Mouse (Mus musculus) MEL (cell line): ENCODE measurements around the gene Rsad2. TPM values are rescaled to one million over a fixed set of nuclear protein-coding genes. Genes with fewer than 3 reads are reported as not detected.

Experiments
- DNase-seq: peaks from one replicate; pipeline ENCODE4 v3.0.0; 2011; ENCODE audit warnings: low read depth, low spot score
- H3K27ac ChIP-seq: 2 replicates; pipeline ENCODE4 v1.5.1; 2012; ENCODE audit warnings: low read depth, mild to moderate bottlenecking, control low read depth, low read length, moderate library complexity; ENCODE audit not compliant: control insufficient read depth
- H3K27me3 ChIP-seq, 2 experiments: fragments of 150-350 bp in 1 of 2; sonication (generic) in 1 of 2; 2 replicates each; pipeline ENCODE4 v1.6.1; 2012; ENCODE audit warnings: low read length in 2 of 2, mild to moderate bottlenecking in 2 of 2, improper control_type of control experiment in 1 of 2, moderate library complexity in 1 of 2; ENCODE audit not compliant: insufficient read depth in 2 of 2, control insufficient read depth in 1 of 2
- H3K36me3 ChIP-seq, 2 experiments: 2 replicates each; pipeline ENCODE4 v1.6.1; 2012 to 2014; ENCODE audit warnings: low read length in 2 of 2, improper control_type of control experiment in 1 of 2, inconsistent platforms in 1 of 2, mild to moderate bottlenecking in 1 of 2; ENCODE audit not compliant: insufficient read depth in 2 of 2, control insufficient read depth in 1 of 2
- H3K4me1 ChIP-seq, 2 experiments: fragments of 150-350 bp in 1 of 2; sonication (generic) in 1 of 2; 2 replicates each; pipeline ENCODE4 v1.6.1; 2012; ENCODE audit warnings: low read length in 2 of 2, improper control_type of control experiment in 1 of 2, mild to moderate bottlenecking in 1 of 2; ENCODE audit not compliant: insufficient read depth in 2 of 2, control insufficient read depth in 1 of 2
- H3K4me3 ChIP-seq, 2 experiments: fragments of 150-350 bp in 1 of 2; sonication (generic) in 1 of 2; 2 replicates each; pipeline ENCODE4 v1.5.1; 2012; ENCODE audit warnings: low read depth in 2 of 2, low read length in 2 of 2, mild to moderate bottlenecking in 2 of 2, moderate library complexity in 2 of 2, control low read depth in 1 of 2, improper control_type of control experiment in 1 of 2; ENCODE audit not compliant: control insufficient read depth in 1 of 2, insufficient read depth in 1 of 2
- H3K79me2 ChIP-seq: 2 replicates; pipeline ENCODE4 v1.6.1; 2012; ENCODE audit warnings: mild to moderate bottlenecking, low read length, moderate library complexity; ENCODE audit not compliant: control insufficient read depth, poor library complexity, insufficient read depth
- H3K9ac ChIP-seq: 2 replicates; pipeline ENCODE4 v1.6.1; 2012; ENCODE audit warnings: low read depth, mild to moderate bottlenecking, control low read depth, low read length, moderate library complexity; ENCODE audit not compliant: control insufficient read depth, poor library complexity, severe bottlenecking
- H3K9me3 ChIP-seq: fragments of 150-350 bp; sonication (generic); replicated peaks from 2 replicates; pipeline ENCODE4 v1.6.1; 2012; ENCODE audit warnings: mild to moderate bottlenecking, low read length, improper control_type of control experiment, moderate library complexity; ENCODE audit not compliant: insufficient read depth
- BHLHE40 ChIP-seq: IDR thresholded peaks from 2 replicates; pipeline ENCODE4 v1.6.1; 2012; ENCODE audit warnings: low read depth, mild to moderate bottlenecking, inconsistent platforms, low read length, improper control_type of control experiment, borderline replicate concordance
- CHD1 ChIP-seq: IDR thresholded peaks from 2 replicates; pipeline ENCODE4 v1.6.1; 2012; ENCODE audit warnings: low read depth, mild to moderate bottlenecking, inconsistent platforms, low read length, improper control_type of control experiment
- CTCF ChIP-seq, 3 experiments: IDR thresholded peaks in 2 of 3; conservative IDR thresholded peaks in 1 of 3; 2 replicates each; pipeline ENCODE4 v1.5.1; 2011 to 2012; ENCODE audit warnings: low read length in 3 of 3, low read depth in 2 of 3, mild to moderate bottlenecking in 2 of 3, improper control_type of control experiment in 1 of 3, inconsistent platforms in 1 of 3, mixed read lengths in 1 of 3, moderate library complexity in 1 of 3; ENCODE audit not compliant: control insufficient read depth in 1 of 3, insufficient read depth in 1 of 3, poor library complexity in 1 of 3, severe bottlenecking in 1 of 3
- ELF1 ChIP-seq: IDR thresholded peaks from 2 replicates; pipeline ENCODE4 v1.6.1; 2014; ENCODE audit warnings: low read depth, mild to moderate bottlenecking, inconsistent platforms, low read length, improper control_type of control experiment, moderate library complexity
- HCFC1 ChIP-seq: IDR thresholded peaks from 2 replicates; pipeline ENCODE4 v1.6.1; 2012; ENCODE audit warnings: low read depth, mild to moderate bottlenecking, inconsistent platforms, low read length, improper control_type of control experiment, moderate library complexity
- JUND ChIP-seq: IDR thresholded peaks from 2 replicates; pipeline ENCODE4 v1.6.1; 2011; ENCODE audit warnings: low read depth, mild to moderate bottlenecking, improper control_type of control experiment, low read length
- MEF2A ChIP-seq: IDR thresholded peaks from 2 replicates; pipeline ENCODE4 v1.6.1; 2014; ENCODE audit warnings: low read depth, mild to moderate bottlenecking, inconsistent platforms, low read length, improper control_type of control experiment; ENCODE audit not compliant: poor library complexity, insufficient replicate concordance, severe bottlenecking; ENCODE audit errors: extremely low read depth
- MXI1 ChIP-seq: IDR thresholded peaks from 2 replicates; pipeline ENCODE4 v1.6.1; 2011; ENCODE audit warnings: mild to moderate bottlenecking, low read depth, low read length, improper control_type of control experiment
- MYB ChIP-seq: IDR thresholded peaks from 2 replicates; pipeline ENCODE4 v1.6.1; 2011; ENCODE audit warnings: mild to moderate bottlenecking, low read depth, low read length, improper control_type of control experiment
- MYC ChIP-seq: IDR thresholded peaks from 2 replicates; pipeline ENCODE4 v1.6.1; 2011; ENCODE audit warnings: low read depth, mild to moderate bottlenecking, low read length, improper control_type of control experiment, moderate library complexity
- NELFE ChIP-seq: IDR thresholded peaks from 2 replicates; pipeline ENCODE4 v1.6.1; 2011; ENCODE audit warnings: low read depth, low read length, improper control_type of control experiment
- NRF1 ChIP-seq: IDR thresholded peaks from 2 replicates; pipeline ENCODE4 v1.6.1; 2014; ENCODE audit warnings: low read depth, mild to moderate bottlenecking, inconsistent platforms, low read length, improper control_type of control experiment, moderate library complexity; ENCODE audit not compliant: poor library complexity, insufficient read depth, severe bottlenecking
- POLR2A ChIP-seq, 2 experiments: IDR thresholded peaks; 2 replicates each; pipeline ENCODE4 v1.6.1; 2011 to 2012; ENCODE audit warnings: low read length in 2 of 2, mild to moderate bottlenecking in 2 of 2, control low read depth in 1 of 2, improper control_type of control experiment in 1 of 2, low read depth in 1 of 2, moderate library complexity in 1 of 2; ENCODE audit not compliant: control insufficient read depth in 1 of 2, insufficient read depth in 1 of 2, poor library complexity in 1 of 2
- POLR2AphosphoS5 ChIP-seq: IDR thresholded peaks from 2 replicates; pipeline ENCODE4 v1.6.1; 2012; ENCODE audit warnings: low read depth, borderline replicate concordance, mild to moderate bottlenecking, inconsistent platforms, low read length, moderate library complexity, mixed read lengths
- TAL1 ChIP-seq: IDR thresholded peaks from 2 replicates; pipeline ENCODE4 v1.6.1; 2012; ENCODE audit warnings: mild to moderate bottlenecking, inconsistent platforms, low read length, moderate library complexity, mixed read lengths
- TBP ChIP-seq: IDR thresholded peaks from 2 replicates; pipeline ENCODE4 v1.8.0; 2011; ENCODE audit warnings: low read depth, low read length, improper control_type of control experiment
- TCF12 ChIP-seq: IDR thresholded peaks from 2 replicates; pipeline ENCODE4 v1.6.1; 2014; ENCODE audit warnings: low read depth, mild to moderate bottlenecking, inconsistent platforms, low read length, improper control_type of control experiment, moderate library complexity
- UBTF ChIP-seq: IDR thresholded peaks from 2 replicates; pipeline ENCODE4 v1.6.1; 2012; ENCODE audit warnings: low read depth, mild to moderate bottlenecking, inconsistent platforms, low read length, improper control_type of control experiment, moderate library complexity, borderline replicate concordance; ENCODE audit not compliant: insufficient read depth
- ZC3H11A ChIP-seq: IDR thresholded peaks from 2 replicates; pipeline ENCODE4 v1.6.1; 2012; ENCODE audit warnings: low read depth, mild to moderate bottlenecking, inconsistent platforms, low read length, improper control_type of control experiment
- polyA plus RNA-seq, 2 experiments: library from polyadenylated mRNA; stranded (reverse) in 1 of 2; unstranded in 1 of 2; fragments of >175 nt in 1 of 2; fragments of >200 nt in 1 of 2; gene quantifications; 2 replicates each; pipeline versions ENCODE4 v1.2.1 to v1.2.4; 2012; ENCODE audit warnings: low replicate concordance in 2 of 2, low read depth in 1 of 2; ENCODE audit not compliant: insufficient read length in 2 of 2, insufficient read depth in 1 of 2, missing spikeins in 1 of 2
- total RNA-seq: library from RNA; depleted of rRNA; stranded (reverse); fragments of 300-350 nt; gene quantifications from 2 replicates; pipeline ENCODE4 v1.2.3, GENCODE M21; 2012

The Rsad2 gene
- total and polyA plus RNA-seq, 3 experiments = 0.42 to 0.61 TPM; not detected in 1

GRCm38 (mm10) chr12:26415104-26415771, 41.0 kb downstream of the Rsad2 start, which contains the start of gene Rnf144a (continued):
- no peak for TF ChIP-seq TAL1
- no peak for TF ChIP-seq MEF2A
- TF ChIP-seq HCFC1 = no peak

DNA sequence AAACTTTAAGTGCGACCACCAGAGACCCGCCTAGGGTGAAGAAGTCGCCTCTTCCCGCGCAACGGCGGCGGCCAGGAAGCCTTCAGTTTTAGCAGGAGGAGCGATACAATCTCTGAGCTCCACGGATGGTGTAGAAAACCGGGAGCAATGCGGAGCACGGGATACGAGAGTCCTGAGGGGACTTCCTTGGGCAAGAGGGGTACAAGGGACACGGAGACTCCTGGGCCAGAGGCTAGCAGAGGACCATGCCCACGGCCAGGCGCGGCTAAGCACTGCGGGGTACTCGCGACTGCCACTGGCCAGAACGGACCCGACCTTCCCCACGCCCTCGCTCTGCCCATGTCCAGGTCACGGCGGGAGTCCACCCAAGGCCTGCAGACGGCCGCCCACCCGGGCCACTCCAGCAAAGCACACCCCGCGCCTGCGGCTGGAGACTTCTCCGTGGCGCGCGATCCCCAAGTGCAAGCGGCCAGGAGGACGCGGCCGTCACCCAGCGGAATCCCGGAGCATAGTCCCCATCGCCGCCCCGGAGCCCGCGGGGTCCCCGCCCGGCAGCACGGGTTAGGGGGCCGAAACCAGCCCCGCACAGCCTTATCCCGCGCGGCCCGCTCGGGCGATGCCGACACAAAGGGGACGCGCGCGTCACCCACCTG, 41.7 kb downstream of the Rsad2 start:
- no peak for DNase-seq
- no peaks in the 10 kb centered on the region for H3K79me2 ChIP-seq
- H3K36me3 ChIP-seq = no peaks in the 10 kb centered on the region
- no peak overlapping the region for H3K4me3 ChIP-seq
- H3K27me3 ChIP-seq = no peaks in the 10 kb centered on the region
- H3K9ac ChIP-seq = no peak overlapping the region
- H3K4me1 ChIP-seq = no peaks in the 10 kb centered on the region
- H3K9me3 ChIP-seq = no peaks in the 10 kb centered on the region
- H3K27ac ChIP-seq = no peak overlapping the region
- no peak for TF ChIP-seq MXI1
- no peak for TF ChIP-seq TAL1
- no peak for TF ChIP-seq CHD1
- TF ChIP-seq POLR2AphosphoS5 = no peak
- no peak for TF ChIP-seq POLR2A (IDR thresholded peaks at IDR 0.05; ENCODE audit: control insufficient read depth in 1 of 2, insufficient read depth in 1 of 2, low read depth in 1 of 2, low read length in 2 of 2, poor library complexity in 1 of 2)
- no peak for TF ChIP-seq ZC3H11A
- no peak for TF ChIP-seq HCFC1
- no peak for TF ChIP-seq JUND
- TF ChIP-seq ELF1 = no peak
- no peak for TF ChIP-seq BHLHE40
- TF ChIP-seq UBTF = no peak

DNA sequence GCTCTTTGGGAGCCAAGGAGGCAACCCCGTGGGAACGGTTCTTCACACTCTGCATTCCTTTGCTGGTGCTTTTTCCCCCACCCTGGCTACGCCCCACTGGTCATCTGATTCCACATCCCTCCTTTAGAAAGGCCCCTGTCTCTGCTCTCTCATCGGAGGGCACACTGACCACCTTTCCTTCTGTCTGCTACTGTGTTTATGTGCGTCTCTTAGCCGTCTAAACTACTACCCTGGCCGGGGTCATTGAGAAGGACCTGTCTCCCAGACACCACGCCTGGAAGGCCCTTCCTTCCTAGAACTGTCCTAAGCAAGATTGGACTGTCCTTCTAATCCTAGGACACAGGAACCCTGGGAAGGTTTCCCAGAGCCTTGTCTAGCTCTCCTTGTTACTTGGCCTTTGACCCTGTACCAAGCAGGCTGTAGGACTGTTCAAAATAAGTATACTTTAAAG, 42.3 kb downstream of the Rsad2 start:
- Histone ChIP-seq H3K27ac (no peak overlapping the region), H3K9ac (no peak overlapping the region), H3K9me3 (no peaks in the 10 kb centered on the region), H3K36me3 (no peaks in the 10 kb centered on the region), H3K27me3 (no peaks in the 10 kb centered on the region), H3K79me2 (no peaks in the 10 kb centered on the region), H3K4me3 (no peak overlapping the region), H3K4me1 (no peaks in the 10 kb centered on the region)
- no peak for DNase-seq
- TF ChIP-seq UBTF (no peak), TCF12 (no peak), MYB (no peak), TBP (no peak), MYC (no peak), NRF1 (no peak), NELFE (no peak), ZC3H11A (no peak), CTCF (IDR thresholded peaks at IDR 0.05 in 2 of 3, conservative IDR thresholded peaks at IDR 0.05 in 1 of 3; ENCODE audit: control insufficient read depth in 1 of 3, insufficient read depth in 1 of 3, low read depth in 2 of 3, low read length in 3 of 3, poor library complexity in 1 of 3, severe bottlenecking in 1 of 3) (no peak), MXI1 (no peak)
